Mouse (Mus musculus) small intestine, adult 2 months (tissue): ENCODE data around the gene Eya3. TPM values are rescaled to one million over a fixed set of nuclear protein-coding genes. Genes with fewer than 3 reads are reported as not detected.

Experiments used
- H3K27ac ChIP-seq: fragments of 200-500 bp; 2 replicates; pipeline ENCODE4 v1.5.1; 2012; ENCODE audit warnings: low read depth, low read length, control low read depth, inconsistent platforms; ENCODE audit not compliant: insufficient read depth
- H3K27me3 ChIP-seq: fragments of 200-500 bp; 2 replicates; pipeline ENCODE4 v1.6.1; 2012; ENCODE audit warnings: mild to moderate bottlenecking, moderate library complexity, low read length, inconsistent platforms; ENCODE audit not compliant: control insufficient read depth, insufficient read depth
- H3K36me3 ChIP-seq: fragments of 200-500 bp; 2 replicates; pipeline ENCODE4 v1.6.1; 2012; ENCODE audit warnings: mild to moderate bottlenecking, low read length, control low read depth, inconsistent platforms; ENCODE audit not compliant: control insufficient read depth, insufficient read depth
- H3K4me1 ChIP-seq: fragments of 200-500 bp; 2 replicates; pipeline ENCODE4 v1.6.1; 2012; ENCODE audit warnings: low read length, inconsistent platforms, mixed read lengths; ENCODE audit not compliant: control insufficient read depth, insufficient read depth, insufficient read length
- H3K4me3 ChIP-seq: fragments of 200-500 bp; 2 replicates; pipeline ENCODE4 v1.5.1; 2012; ENCODE audit warnings: low read depth, mild to moderate bottlenecking, control low read depth, inconsistent platforms, low read length, moderate library complexity
- CTCF ChIP-seq: fragments of 200-500 bp; IDR thresholded peaks from 2 replicates; pipeline ENCODE4 v1.5.1; 2012; ENCODE audit warnings: low read depth, mild to moderate bottlenecking, control low read depth, inconsistent platforms, low read length, moderate library complexity, mixed read lengths; ENCODE audit not compliant: insufficient replicate concordance, insufficient read length; ENCODE audit errors: extremely low read depth
- POLR2A ChIP-seq: fragments of 200-500 bp; IDR thresholded peaks from 2 replicates; pipeline ENCODE4 v1.6.1; 2012; ENCODE audit warnings: low read depth, mild to moderate bottlenecking, control low read depth, inconsistent platforms, low read length, moderate library complexity
- WGBS: fragments of 180-500 bp; shearing (Covaris S2); methylation state at CpG from one replicate; pipeline ENCODE4 v1.1.7; 2018; 5-methylcytosine and 5-hydroxymethylcytosine counted together
- polyA plus RNA-seq: library from polyadenylated mRNA; depleted of rRNA; stranded (reverse); fragments of >200 nt; gene quantifications from 2 replicates; pipeline ENCODE4 v1.2.3, GENCODE M21; 2012; rRNA removed

Gene Eya3
- polyA plus RNA-seq, 1 experiment, result 20.7 TPM

- no peak overlapping the region for H3K27ac ChIP-seq
- no peak overlapping the region for H3K4me3 ChIP-seq
- H3K27me3 ChIP-seq, result no peaks in the 10 kb centered on the region
- H3K36me3 ChIP-seq, result peaks cover 45% of the 10 kb centered on the region
- H3K4me1 ChIP-seq, result no peaks in the 10 kb centered on the region
- TF ChIP-seq POLR2A, result no peak
- no peak for TF ChIP-seq CTCF
- 88% methylated on average over 9 of the region's 9 CpGs for WGBS
Measured at GRCm38 (mm10) chr4:132771776-132772175, 133.0 kb downstream of the Eya3 start.

Other genes with a start within 250 kb of the Eya3 start
- gene Phactr4, start 216.5 kb upstream of the Eya3 start, polyA plus RNA-seq, result 6.3 and 15.6 TPM in 2 replicates
- 1.1 and 2.0 TPM in 2 replicates for gene Med18, start 175.1 kb upstream of the Eya3 start, polyA plus RNA-seq
- gene Sesn2, start 128.5 kb upstream of the Eya3 start, polyA plus RNA-seq, result 4.0 and 6.7 TPM in 2 replicates
- gene Atpif1, start 105.3 kb upstream of the Eya3 start, polyA plus RNA-seq, result 63.8 and 147 TPM in 2 replicates
- 5.0 and 9.0 TPM in 2 replicates for gene Dnajc8, start 103.4 kb upstream of the Eya3 start, polyA plus RNA-seq
- 2.9 and 3.1 TPM in 2 replicates for gene Ptafr, start 74.9 kb upstream of the Eya3 start, polyA plus RNA-seq
- gene Xkr8, start 93.6 kb downstream of the Eya3 start, polyA plus RNA-seq, result 3.2 and 6.0 TPM in 2 replicates
- 126 and 144 TPM in 2 replicates for gene Smpdl3b, start 118.3 kb downstream of the Eya3 start, polyA plus RNA-seq
- gene Rpa2, start 129.3 kb downstream of the Eya3 start, polyA plus RNA-seq, result 4.8 and 8.7 TPM in 2 replicates
- 4.0 and 4.9 TPM in 2 replicates for gene Themis2, start 157.4 kb downstream of the Eya3 start, polyA plus RNA-seq
- gene Ppp1r8, start 204.2 kb downstream of the Eya3 start, polyA plus RNA-seq, result 8.0 and 15.6 TPM in 2 replicates
- gene Stx12, start 245.5 kb downstream of the Eya3 start, polyA plus RNA-seq, result 8.6 and 18.9 TPM in 2 replicates